Mouse (Mus musculus) gastrocnemius, adult 8-10 months (tissue): ENCODE measurements at regions not wholly inside any gene's neighbourhood (a gene's known extent, or its start where the extent isn't known, plus 50 kb on each side); places are given as distances from the start of the nearest gene placed in this dataset.

Source experiments
- DNase-seq, 2 experiments: peaks; one replicate each; pipeline ENCODE4 v3.0.0; 2022; ENCODE audit warnings: low spot score in 2 of 2

DNA sequence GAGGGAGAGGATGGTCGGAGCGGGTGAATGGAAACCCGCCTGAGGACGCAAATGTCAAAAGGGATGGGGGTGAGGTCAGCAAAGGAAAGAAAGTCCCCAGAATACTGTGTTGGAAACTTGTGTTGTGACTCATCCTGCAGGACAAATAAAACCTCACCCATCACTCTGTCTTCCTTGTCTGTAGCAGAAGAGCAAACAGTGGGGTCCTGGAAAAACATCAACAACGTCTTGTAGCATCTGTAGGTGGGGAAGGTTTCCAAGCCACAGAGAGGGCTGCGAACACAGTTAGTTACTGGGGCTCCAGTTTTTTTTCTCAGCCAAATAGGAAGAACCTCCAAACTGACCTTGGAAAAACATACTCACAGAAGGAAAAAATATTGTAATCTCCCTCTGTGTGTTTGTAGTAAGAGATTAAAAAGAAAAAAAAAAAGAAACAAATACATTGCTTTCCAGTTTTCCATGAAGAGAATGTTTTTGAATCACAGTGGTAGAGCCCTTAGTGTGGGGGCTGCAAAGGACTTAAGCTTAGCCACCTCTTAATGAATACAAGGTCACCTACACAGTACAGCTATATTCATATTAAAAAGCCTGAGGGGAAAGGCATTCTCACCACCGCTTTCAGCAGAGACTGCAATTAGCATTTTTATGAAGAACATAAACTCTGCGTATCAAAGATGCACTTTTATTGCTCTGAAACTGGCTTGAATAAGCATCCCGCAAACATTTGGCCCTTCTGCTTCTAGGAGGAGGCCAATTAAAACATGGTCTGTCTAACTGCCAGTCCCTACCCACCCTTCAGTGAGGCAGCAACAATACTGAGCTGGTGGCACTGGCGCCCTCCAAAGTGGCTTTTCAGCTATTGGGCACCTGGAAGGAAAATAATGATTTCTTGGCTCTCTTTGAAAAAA is 198.6 kb upstream of the Tprg start:
- peak in 1 of 2 experiments; percentile 30 for DNase-seq

GRCm38 (mm10) chr16:25088649-25089019 is 198.0 kb upstream of the Tprg start:
- no peak for DNase-seq

DNA sequence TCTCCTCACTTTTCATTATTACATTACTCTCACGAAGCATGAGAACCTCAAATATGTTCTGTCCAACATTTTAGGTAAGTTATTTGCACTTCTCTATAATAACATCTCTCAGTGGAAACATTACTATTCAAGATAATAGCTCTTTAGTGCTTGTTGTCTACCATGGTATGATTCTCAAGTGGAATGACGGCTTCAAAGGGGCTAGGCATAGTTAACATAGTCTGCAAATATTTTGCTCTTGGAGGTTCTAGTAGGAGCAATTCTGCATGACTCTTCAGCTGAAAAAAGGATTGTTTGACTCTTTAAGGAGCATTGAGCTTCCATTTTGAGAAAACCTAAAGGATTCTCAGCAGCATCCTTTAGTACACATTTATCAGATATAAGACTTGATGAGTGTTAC is 182.5 kb upstream of the Tprg start:
- no peak for DNase-seq

- no peak for DNase-seq
Observed at GRCm38 (mm10) chr16:25104603-25105002, 182.0 kb upstream of the Tprg start.

DNA sequence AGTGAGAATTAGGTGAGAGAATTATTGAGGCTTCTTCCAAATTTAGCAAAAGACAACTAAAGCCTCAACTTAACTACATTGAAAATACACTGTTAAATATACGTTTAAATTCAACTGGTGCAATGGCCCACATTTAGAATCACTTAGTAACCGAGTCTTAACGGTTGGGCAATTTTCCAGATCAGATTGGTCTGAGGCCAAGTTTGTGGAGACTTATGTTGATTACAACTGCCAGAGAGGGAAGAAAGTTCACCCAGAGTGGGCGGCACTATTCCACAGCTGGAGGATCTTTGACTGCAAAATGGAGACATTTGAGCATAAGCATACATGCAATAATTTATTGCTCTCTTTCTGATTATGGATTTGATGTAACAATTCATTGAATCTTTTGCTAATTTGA is 146.5 kb upstream of the Tprg start:
- DNase-seq, result no peak

DNA sequence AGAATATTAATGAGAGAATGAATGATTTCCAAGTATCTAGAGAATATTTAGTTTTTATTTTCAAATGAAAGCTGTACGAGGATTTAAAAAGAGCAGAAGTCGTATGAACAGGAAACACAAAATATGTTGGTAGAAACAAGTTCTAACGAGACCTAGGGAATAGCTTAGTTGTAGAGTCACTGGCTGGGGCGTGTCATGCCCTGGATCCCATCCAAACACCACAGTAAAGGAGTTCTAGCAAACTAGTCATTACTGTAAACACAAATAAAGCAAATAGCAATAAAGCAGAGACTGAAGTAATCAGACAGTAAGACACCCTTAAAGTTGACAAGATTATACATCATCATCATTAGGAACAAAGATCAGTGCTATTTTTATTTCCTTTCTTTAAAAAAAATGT is 139.1 kb upstream of the Tprg start:
- no peak for DNase-seq

DNA sequence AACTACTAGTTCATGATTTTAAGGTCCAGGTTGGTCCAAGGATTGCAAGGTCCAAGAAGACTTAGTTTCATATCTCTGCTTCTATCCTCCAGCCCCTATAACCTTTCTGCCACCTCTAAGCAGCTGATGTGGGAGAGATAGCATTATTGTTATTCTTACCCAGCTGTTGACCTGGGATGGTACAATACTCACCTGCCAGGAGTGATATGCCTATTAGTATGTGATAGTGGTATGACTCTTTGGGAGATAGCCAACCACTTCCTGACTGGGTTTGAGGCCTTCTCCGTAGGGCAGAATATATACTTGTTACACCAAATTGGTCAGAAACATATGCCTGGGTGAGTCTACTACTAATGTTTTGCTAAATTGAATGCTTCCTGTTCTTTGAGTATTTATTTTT is 137.4 kb upstream of the Tprg start:
- no peak for DNase-seq

DNA sequence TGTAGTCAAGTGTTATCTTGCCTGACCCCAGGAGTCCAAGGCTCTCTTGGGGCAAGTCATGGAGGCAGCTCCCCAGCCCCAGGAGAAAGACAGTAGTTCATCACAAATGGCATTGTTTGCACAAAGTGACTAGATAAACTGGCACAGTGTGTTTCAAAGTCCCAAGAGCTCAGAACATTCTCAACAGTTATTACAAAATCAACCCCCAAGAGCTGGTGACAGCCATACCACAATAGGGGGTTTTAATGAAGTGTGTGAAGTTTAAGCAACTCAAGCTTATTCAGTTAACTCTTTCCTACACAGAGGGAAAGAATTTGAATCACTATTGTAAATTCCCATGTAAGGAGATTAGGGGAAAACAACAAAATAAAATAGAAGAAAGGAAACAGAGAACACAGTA is 109.7 kb upstream of the Tprg start:
- no peak for DNase-seq

DNA sequence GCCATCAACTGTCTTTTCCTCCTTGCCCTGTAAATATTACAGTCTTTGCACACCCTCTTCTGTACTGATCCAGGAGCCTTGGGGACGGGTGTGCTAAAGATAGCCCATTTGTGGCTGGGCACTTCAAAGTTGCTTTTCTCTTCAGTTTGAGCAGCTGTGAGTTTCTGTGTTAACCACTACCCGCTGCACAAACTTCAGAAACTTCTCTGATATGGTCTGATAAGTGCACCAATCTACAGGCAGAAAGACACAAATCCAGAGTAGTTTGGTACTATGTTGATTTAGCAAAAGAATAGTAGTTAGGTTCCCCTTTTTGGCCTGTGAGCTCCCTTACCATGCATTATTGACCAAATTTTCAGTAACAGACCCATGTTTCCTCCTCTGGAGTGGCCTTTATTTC is 108.6 kb upstream of the Tprg start:
- DNase-seq, result no peak

DNA sequence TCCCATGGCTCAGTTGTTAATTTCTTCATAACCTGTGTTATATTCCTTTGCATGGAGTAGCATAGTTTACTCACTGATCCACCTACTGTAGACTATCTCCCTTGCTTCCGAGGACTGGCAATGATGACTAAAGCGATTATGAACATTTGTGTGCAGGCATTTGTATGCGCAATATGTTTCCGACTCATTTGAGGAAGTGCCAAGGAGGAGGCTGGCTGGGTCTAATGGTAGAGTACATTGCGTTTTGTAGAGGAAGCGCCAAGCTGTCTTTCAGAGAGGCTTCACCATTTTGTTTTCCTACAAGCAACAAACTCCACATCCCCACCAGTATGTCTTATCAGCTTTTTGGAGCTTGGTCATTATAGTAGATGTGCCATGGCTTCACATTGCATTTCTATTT is 104.7 kb upstream of the Tprg start:
- DNase-seq, result no peak

- no peak for DNase-seq
Observed at GRCm38 (mm10) chr16:25197079-25197478, 89.5 kb upstream of the Tprg start.

GRCm38 (mm10) chr16:25198844-25199243 is 87.8 kb upstream of the Tprg start:
- no peak for DNase-seq

- DNase-seq, result no peak
Observed at GRCm38 (mm10) chr16:25199984-25200383, 86.6 kb upstream of the Tprg start.

DNA sequence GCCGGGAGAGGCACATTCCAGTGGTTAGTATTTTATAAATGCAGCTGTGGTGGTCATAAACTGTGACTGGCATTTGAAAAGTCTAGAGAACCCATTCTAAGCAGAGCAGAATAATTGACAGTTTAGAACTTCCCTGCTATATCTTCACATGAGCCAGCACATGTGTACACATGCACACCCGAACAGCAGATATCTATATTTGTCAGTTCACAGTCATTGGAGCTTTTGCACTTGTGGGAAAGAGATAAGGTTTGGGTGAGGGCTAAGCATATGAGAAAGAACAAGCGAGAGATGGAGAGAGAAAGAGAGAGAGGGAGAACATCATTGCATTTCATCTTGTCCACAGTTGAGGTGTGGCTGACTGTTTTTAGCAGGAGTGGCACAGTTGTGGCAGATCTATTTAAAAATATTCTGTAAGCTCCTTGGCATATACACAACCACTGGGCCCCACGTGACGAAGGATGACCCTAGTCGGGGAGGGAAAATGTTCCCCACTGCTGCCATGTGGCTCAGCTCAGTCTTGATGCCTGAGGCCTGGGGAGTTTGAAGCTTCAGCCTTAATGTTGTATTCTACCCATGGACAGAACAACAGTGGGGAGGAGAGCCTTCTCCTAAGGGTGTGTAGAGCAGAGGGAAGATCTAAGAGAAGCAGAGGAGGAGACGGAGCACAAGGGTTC is 85.4 kb upstream of the Tprg start:
- no peak for DNase-seq

DNA sequence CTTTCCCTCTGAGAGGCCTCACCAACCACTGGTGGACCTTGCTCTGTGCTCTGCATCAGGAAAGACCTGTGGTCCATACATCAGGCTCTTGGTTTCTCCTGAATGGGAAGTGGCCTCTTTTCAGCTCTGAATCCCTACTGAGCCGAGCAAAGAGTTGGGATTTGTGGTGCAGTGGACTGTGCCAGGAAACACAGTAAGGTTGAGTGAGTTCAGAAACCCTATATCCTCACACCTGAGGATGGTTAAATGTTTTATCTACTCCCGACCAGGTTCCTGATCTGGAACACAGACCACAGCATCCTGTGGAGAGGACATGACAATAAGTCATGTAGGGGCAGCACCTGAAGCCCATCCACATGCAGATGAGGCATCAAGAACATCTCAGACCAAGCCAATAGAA is 73.4 kb upstream of the Tprg start:
- DNase-seq, result no peak

DNA sequence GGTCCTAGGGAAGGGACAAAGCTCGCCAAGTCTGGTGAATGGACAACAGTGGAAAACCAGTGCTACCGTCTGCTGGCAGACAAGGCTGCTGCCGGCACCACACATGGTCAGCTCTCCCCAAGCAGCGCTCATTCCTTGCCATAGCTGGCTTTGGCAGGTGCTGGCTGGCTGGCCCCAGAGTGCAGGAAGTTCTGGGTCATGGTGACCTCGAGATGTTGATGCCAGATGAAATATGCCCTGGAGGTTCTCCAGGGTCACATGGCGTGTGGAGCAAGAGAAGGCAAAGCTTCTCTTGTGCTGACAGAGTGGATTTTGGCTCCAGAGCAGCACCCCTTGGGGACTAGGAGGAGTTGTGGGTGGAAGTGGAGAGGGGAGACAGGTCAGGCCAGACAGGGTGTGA is 66.1 kb upstream of the Tprg start:
- DNase-seq, result peak; percentile 83 to 95

GRCm38 (mm10) chr16:25224801-25225200 is 61.8 kb upstream of the Tprg start:
- DNase-seq, result no peak
